Mouse (Mus musculus): ENCODE measurements around the gene Kif1b. TPM values are rescaled to one million over a fixed set of nuclear protein-coding genes. Genes with fewer than 3 reads are reported as not detected.

Gene Kif1b
- polyA plus RNA-seq, 1 experiment from 2014 or later, result 160 TPM

- WGBS, result 6% methylated on average over 3 of the region's 3 CpGs
- no peaks in the 10 kb centered on the region for H3K27me3 ChIP-seq
- ATAC-seq, result peak; percentile 87
- peaks cover 6% of the 10 kb centered on the region; the same call in 1 of the 2 replicates for H3K36me3 ChIP-seq
- peak overlapping the region; percentile 20; the same call in 1 of the 2 replicates for H3K27ac ChIP-seq
- H3K4me2 ChIP-seq (replicated peaks), result no peak overlapping the region
- no peak overlapping the region for H3K9ac ChIP-seq (replicated peaks)
- H3K4me3 ChIP-seq (replicated peaks), result no peak overlapping the region
- H3K4me1 ChIP-seq (replicated peaks), result no peaks in the 10 kb centered on the region
- H3K9me3 ChIP-seq, result no peaks in the 10 kb centered on the region
These were observed 163.0 kb downstream of the Kif1b start for GRCm38 (mm10) chr4:149144459-149144858.

GRCm38 (mm10) chr4:149143594-149143993 is 163.9 kb downstream of the Kif1b start:
- H3K9me3 ChIP-seq, result no peaks in the 10 kb centered on the region
- no peaks in the 10 kb centered on the region for H3K36me3 ChIP-seq
- H3K27me3 ChIP-seq, result no peaks in the 10 kb centered on the region
- H3K27ac ChIP-seq, result no peak overlapping the region
- 46% methylated on average over 4 of the region's 4 CpGs for WGBS
- H3K4me2 ChIP-seq (replicated peaks), result no peak overlapping the region
- no peak for ATAC-seq
- H3K4me3 ChIP-seq (replicated peaks), result no peak overlapping the region
- no peak overlapping the region for H3K9ac ChIP-seq (replicated peaks)
- no peaks in the 10 kb centered on the region for H3K4me1 ChIP-seq (replicated peaks)

GRCm38 (mm10) chr4:149138515-149138914 is 169.0 kb downstream of the Kif1b start:
- H3K4me2 ChIP-seq (replicated peaks), result no peak overlapping the region
- H3K9ac ChIP-seq (replicated peaks), result no peak overlapping the region
- no peaks in the 10 kb centered on the region for H3K36me3 ChIP-seq
- 87% methylated on average over 8 of the region's 8 CpGs for WGBS
- no peaks in the 10 kb centered on the region for H3K9me3 ChIP-seq
- H3K27me3 ChIP-seq, result no peaks in the 10 kb centered on the region
- no peak for ATAC-seq
- H3K4me1 ChIP-seq (replicated peaks), result peaks cover 8% of the 10 kb centered on the region
- no peak overlapping the region for H3K27ac ChIP-seq
- H3K4me3 ChIP-seq (replicated peaks), result no peak overlapping the region

- peak; percentile 94 for ATAC-seq
- Histone ChIP-seq H3K4me1 (replicated peaks) (peaks cover 8% of the 10 kb centered on the region), H3K4me2 (replicated peaks) (peak within 1 kb of the TSS; percentile 62), H3K27ac (peak within 1 kb of the TSS; percentile 80), H3K4me3 (replicated peaks) (peak within 1 kb of the TSS; percentile 61), H3K27me3 (no peaks in the 10 kb centered on the region), H3K9ac (replicated peaks) (peak within 1 kb of the TSS; percentile 72), H3K9me3 (no peaks in the 10 kb centered on the region), H3K36me3 (no peaks in the 10 kb centered on the region)
- under 1% methylated on average over 68 of the region's 68 CpGs for WGBS
These were observed 170.3 kb downstream of the Kif1b start, which contains the start of gene Cenps for GRCm38 (mm10) chr4:149136982-149137770. Cenps (minus strand) TSS chr4:149137629.

- Histone ChIP-seq H3K4me1 (replicated peaks) (peaks cover 8% of the 10 kb centered on the region), H3K36me3 (0 out of 2 replicates have a peak, but pooled peaks cover 1% of the 10 kb centered on the region), H3K9ac (replicated peaks) (peak overlapping the region; percentile 72), H3K4me2 (replicated peaks) (peak overlapping the region; percentile 62), H3K4me3 (replicated peaks) (peak overlapping the region; percentile 61), H3K9me3 (no peaks in the 10 kb centered on the region), H3K27ac (no peak overlapping the region), H3K27me3 (no peaks in the 10 kb centered on the region)
- WGBS, result 70% methylated on average over 18 of the region's 18 CpGs
- no peak for ATAC-seq
These were observed 171.2 kb downstream of the Kif1b start for GRCm38 (mm10) chr4:149136116-149136850.

- no peak for ATAC-seq
- H3K9ac ChIP-seq (replicated peaks), result no peak overlapping the region
- H3K4me2 ChIP-seq (replicated peaks), result no peak overlapping the region
- peaks cover 20% of the 10 kb centered on the region for H3K36me3 ChIP-seq
- no peak overlapping the region for H3K27ac ChIP-seq
- H3K27me3 ChIP-seq, result no peaks in the 10 kb centered on the region
- H3K4me1 ChIP-seq (replicated peaks), result peaks cover 8% of the 10 kb centered on the region
- no peak overlapping the region for H3K4me3 ChIP-seq (replicated peaks)
- 83% methylated on average over 5 of the region's 5 CpGs for WGBS
- H3K9me3 ChIP-seq, result no peaks in the 10 kb centered on the region
These were observed 174.1 kb downstream of the Kif1b start for GRCm38 (mm10) chr4:149133395-149133794.

- Histone ChIP-seq H3K4me1 (replicated peaks) (peaks cover 8% of the 10 kb centered on the region), H3K4me3 (replicated peaks) (no peak overlapping the region), H3K9ac (replicated peaks) (no peak overlapping the region), H3K27me3 (no peaks in the 10 kb centered on the region), H3K9me3 (no peaks in the 10 kb centered on the region), H3K27ac (no peak overlapping the region), H3K36me3 (peaks cover 34% of the 10 kb centered on the region), H3K4me2 (replicated peaks) (no peak overlapping the region)
- no peak for ATAC-seq
- 89% methylated on average over 21 of the region's 21 CpGs for WGBS
These were observed 175.5 kb downstream of the Kif1b start for GRCm38 (mm10) chr4:149131789-149132565.

GRCm38 (mm10) chr4:149131021-149131752 is 176.3 kb downstream of the Kif1b start:
- no peak overlapping the region for H3K4me2 ChIP-seq (replicated peaks)
- H3K27me3 ChIP-seq, result no peaks in the 10 kb centered on the region
- no peak overlapping the region for H3K4me3 ChIP-seq (replicated peaks)
- 93% methylated on average over 23 of the region's 23 CpGs for WGBS
- no peak overlapping the region for H3K27ac ChIP-seq
- H3K9me3 ChIP-seq, result no peaks in the 10 kb centered on the region
- H3K4me1 ChIP-seq (replicated peaks), result peaks cover under 1% of the 10 kb centered on the region; the same call in 1 of the 2 replicates
- no peak overlapping the region for H3K9ac ChIP-seq (replicated peaks)
- ATAC-seq, result no peak
- peaks cover 35% of the 10 kb centered on the region for H3K36me3 ChIP-seq

GRCm38 (mm10) chr4:149128467-149128866 is 179.0 kb downstream of the Kif1b start:
- 80% methylated on average over 18 of the region's 18 CpGs for WGBS
- ATAC-seq, result no peak
- H3K27ac ChIP-seq, result no peak overlapping the region

GRCm38 (mm10) chr4:149126663-149127062 is 180.8 kb downstream of the Kif1b start, which contains the start of gene Cort:
Cort (minus strand) TSS chr4:149126763.
- Histone ChIP-seq H3K27me3 (no peaks in the 10 kb centered on the region), H3K9ac (replicated peaks) (no peak within 1 kb of the TSS), H3K36me3 (peaks cover 35% of the 10 kb centered on the region), H3K4me1 (replicated peaks) (no peaks in the 10 kb centered on the region), H3K4me2 (replicated peaks) (no peak within 1 kb of the TSS), H3K27ac (no peak within 1 kb of the TSS), H3K9me3 (no peaks in the 10 kb centered on the region), H3K4me3 (replicated peaks) (no peak within 1 kb of the TSS)
- ATAC-seq, result no peak
- 83% methylated on average over 11 of the region's 11 CpGs for WGBS

More at GRCm38 (mm10) chr4:149128467-149128866, 179.0 kb downstream of the Kif1b start:
- no peaks in the 10 kb centered on the region for H3K9me3 ChIP-seq
- H3K4me3 ChIP-seq (replicated peaks), result no peak overlapping the region
- H3K36me3 ChIP-seq, result peaks cover 35% of the 10 kb centered on the region
- no peak overlapping the region for H3K9ac ChIP-seq (replicated peaks)
- no peaks in the 10 kb centered on the region for H3K4me1 ChIP-seq (replicated peaks)
- no peaks in the 10 kb centered on the region for H3K27me3 ChIP-seq
- H3K4me2 ChIP-seq (replicated peaks), result no peak overlapping the region
